Mouse (Mus musculus) heart, embryonic 15.5 days (tissue): ENCODE results near the gene Med19. TPM values are rescaled to one million over a fixed set of nuclear protein-coding genes. Genes with fewer than 3 reads are reported as not detected.

Source experiments
- ATAC-seq: fragments of 200-750 bp; cut with Nextera tagmentation; replicated peaks from 2 replicates; pipeline ENCODE4 v1.8.0; 2017; ENCODE audit warnings: low read depth, moderate TSS enrichment; ENCODE audit not compliant: insufficient number of reproducible peaks, insufficient read depth, low FRiP score
- H3K27ac ChIP-seq: fragments of 300-500 bp; sonication (generic); 2 replicates; pipeline ENCODE4 v1.5.1; 2015; ENCODE audit warnings: mild to moderate bottlenecking, inconsistent platforms
- H3K27me3 ChIP-seq: fragments of 300-500 bp; sonication (generic); 2 replicates; pipeline ENCODE4 v1.6.1; 2015; ENCODE audit warnings: inconsistent platforms
- H3K36me3 ChIP-seq: fragments of 300-500 bp; sonication (generic); 2 replicates; pipeline ENCODE4 v1.6.1; 2015; ENCODE audit warnings: mild to moderate bottlenecking, inconsistent platforms
- H3K4me1 ChIP-seq: fragments of 300-500 bp; sonication (generic); replicated peaks from 2 replicates; pipeline ENCODE4 v1.6.1; 2015; ENCODE audit warnings: inconsistent platforms
- H3K4me2 ChIP-seq: fragments of 300-500 bp; sonication (generic); 2 replicates; pipeline ENCODE4 v1.6.1; 2015; ENCODE audit warnings: inconsistent platforms, mild to moderate bottlenecking, moderate library complexity
- H3K4me3 ChIP-seq: fragments of 300-500 bp; sonication (generic); 2 replicates; pipeline ENCODE4 v1.5.1; 2015; ENCODE audit warnings: mild to moderate bottlenecking, inconsistent platforms
- H3K9ac ChIP-seq: fragments of 300-500 bp; sonication (generic); 2 replicates; pipeline ENCODE4 v1.6.1; 2015; ENCODE audit warnings: mild to moderate bottlenecking, inconsistent platforms
- H3K9me3 ChIP-seq: fragments of 300-500 bp; sonication (generic); replicated peaks from 2 replicates; pipeline ENCODE4 v1.6.1; 2016; ENCODE audit warnings: inconsistent platforms
- WGBS: fragments of 180-500 bp; shearing (Covaris S2); methylation state at CpG from one replicate; pipeline ENCODE4 v1.1.7; 2015; ENCODE audit warnings: mixed read lengths; 5-methylcytosine and 5-hydroxymethylcytosine counted together
- polyA plus RNA-seq: library from polyadenylated mRNA; unstranded; fragments of >200 nt; fragmentation: Nextera tagmentation; extraction: Ambion mirVana; gene quantifications from 2 replicates; pipeline ENCODE4 v1.2.1, GENCODE M21; 2015

Med19 gene
- polyA plus RNA-seq, 1 experiment from 2014 or later = 22.2 TPM

DNA sequence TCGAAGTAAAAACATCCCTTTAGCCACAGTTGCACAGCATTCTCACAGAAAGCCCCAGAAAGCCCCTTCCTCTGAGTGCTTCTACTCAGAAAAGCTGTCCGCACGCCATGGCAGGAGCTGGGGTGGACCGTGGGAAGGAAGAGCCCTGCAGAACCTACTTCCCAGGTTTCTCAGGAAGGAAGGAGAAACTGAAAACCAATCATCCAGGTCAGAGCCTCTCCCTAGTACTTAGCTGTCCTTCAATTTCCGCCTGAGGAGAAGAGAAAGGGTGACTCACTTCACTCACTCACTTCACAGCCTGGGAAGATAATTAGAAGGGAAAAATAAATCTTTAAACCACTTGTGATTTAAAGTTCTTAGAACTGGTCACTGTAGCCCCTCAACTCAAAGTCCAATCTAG lies 26.1 kb downstream of the Med19 start:
- no peak overlapping the region for H3K9ac ChIP-seq
- no peak overlapping the region for H3K4me3 ChIP-seq
- no peaks in the 10 kb centered on the region for H3K9me3 ChIP-seq
- H3K36me3 ChIP-seq = peaks cover 25% of the 10 kb centered on the region
- ATAC-seq = no peak
- H3K27me3 ChIP-seq = no peaks in the 10 kb centered on the region
- H3K4me1 ChIP-seq = 0 out of 2 replicates have a peak, but pooled peaks cover 2% of the 10 kb centered on the region
- 64% methylated on average over 5 of the region's 5 CpGs for WGBS
- H3K27ac ChIP-seq = 0 out of 2 replicates have a peak overlapping the region, but pooled peaks have one; percentile 20
- H3K4me2 ChIP-seq = no peak overlapping the region

GRCm38 (mm10) chr2:84705295-84705694 lies 27.1 kb downstream of the Med19 start:
- no peak overlapping the region for H3K9ac ChIP-seq
- no peaks in the 10 kb centered on the region for H3K9me3 ChIP-seq
- H3K4me1 ChIP-seq = 0 out of 2 replicates have a peak, but pooled peaks cover 2% of the 10 kb centered on the region
- H3K4me3 ChIP-seq = no peak overlapping the region
- H3K4me2 ChIP-seq = no peak overlapping the region
- 94% methylated on average over 1 of the region's 1 CpGs for WGBS
- H3K36me3 ChIP-seq = peaks cover 33% of the 10 kb centered on the region
- H3K27me3 ChIP-seq = no peaks in the 10 kb centered on the region
- ATAC-seq = no peak
- H3K27ac ChIP-seq = no peak overlapping the region

DNA sequence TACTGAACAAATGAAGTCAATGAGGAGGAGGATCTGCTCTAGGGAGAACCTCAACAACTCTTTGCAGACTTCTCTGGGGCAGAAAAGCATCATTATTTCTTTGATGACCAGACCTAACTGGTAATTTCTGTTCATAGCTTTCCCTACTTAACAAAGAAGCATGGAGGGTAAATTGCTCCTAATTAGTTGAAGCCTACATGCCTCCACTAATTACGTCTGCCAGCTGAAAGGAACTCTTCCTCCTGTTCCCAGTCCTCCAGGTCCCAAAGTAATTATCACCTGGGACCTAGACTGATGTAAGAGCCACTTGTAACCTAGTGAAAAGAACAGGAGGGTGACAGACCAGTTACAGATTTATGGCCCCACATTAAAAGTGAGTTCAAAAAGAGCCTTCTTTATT lies 29.3 kb downstream of the Med19 start:
- no peak for ATAC-seq
- Histone ChIP-seq H3K4me2 (no peak overlapping the region), H3K4me1 (peaks cover 2% of the 10 kb centered on the region; the same call in 1 of the 2 replicates), H3K4me3 (no peak overlapping the region), H3K9ac (no peak overlapping the region), H3K27me3 (no peaks in the 10 kb centered on the region), H3K9me3 (no peaks in the 10 kb centered on the region), H3K27ac (no peak overlapping the region), H3K36me3 (peaks cover 34% of the 10 kb centered on the region)
- WGBS = 79% methylated on average over 1 of the region's 1 CpGs

DNA sequence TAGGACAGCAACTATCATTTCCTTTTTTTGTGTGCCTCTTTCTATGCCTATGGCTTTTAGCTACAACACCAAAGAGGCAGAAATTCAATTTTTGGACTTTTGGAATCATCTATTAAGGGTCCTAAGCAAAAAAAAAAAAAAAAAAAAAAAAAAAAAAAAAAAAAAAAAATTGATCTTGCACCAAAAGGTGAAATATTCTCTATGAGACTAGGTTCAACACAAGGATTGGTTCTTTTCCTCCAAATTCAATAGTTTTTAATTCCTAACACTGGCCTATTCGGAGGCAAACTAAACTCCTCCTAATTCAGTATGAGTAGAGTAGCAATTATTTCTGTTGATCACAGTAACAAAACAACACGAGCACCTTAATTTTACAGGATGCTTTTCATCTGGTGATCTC lies 33.7 kb downstream of the Med19 start:
- no peaks in the 10 kb centered on the region for H3K27me3 ChIP-seq
- no peak overlapping the region for H3K27ac ChIP-seq
- 90% methylated on average over 2 of the region's 2 CpGs for WGBS
- no peaks in the 10 kb centered on the region for H3K9me3 ChIP-seq
- H3K4me2 ChIP-seq = no peak overlapping the region
- H3K36me3 ChIP-seq = peaks cover 24% of the 10 kb centered on the region; the same call in 1 of the 2 replicates
- no peak overlapping the region for H3K4me3 ChIP-seq
- no peak for ATAC-seq
- peaks cover 17% of the 10 kb centered on the region for H3K4me1 ChIP-seq
- H3K9ac ChIP-seq = no peak overlapping the region

- H3K27me3 ChIP-seq = no peaks in the 10 kb centered on the region
- H3K4me1 ChIP-seq = peaks cover 20% of the 10 kb centered on the region
- peak overlapping the region; percentile 79 for H3K4me2 ChIP-seq
- H3K27ac ChIP-seq = peak overlapping the region; percentile 98
- peak overlapping the region; percentile 99 for H3K9ac ChIP-seq
- no peaks in the 10 kb centered on the region for H3K9me3 ChIP-seq
- peak overlapping the region; percentile 98 for H3K4me3 ChIP-seq
- peaks cover 17% of the 10 kb centered on the region; the same call in 1 of the 2 replicates for H3K36me3 ChIP-seq
- WGBS = 1% methylated on average over 19 of the region's 26 CpGs
- ATAC-seq = peak; percentile 8
Observed at GRCm38 (mm10) chr2:84714422-84714810, 36.2 kb downstream of the Med19 start.

GRCm38 (mm10) chr2:84714811-84715561 lies 36.8 kb downstream of the Med19 start, which contains the start of gene Zdhhc5:
Gene Zdhhc5, minus strand, starts transcription at chr2:84715180.
- H3K36me3 ChIP-seq = peaks cover 13% of the 10 kb centered on the region; the same call in 1 of the 2 replicates
- WGBS = under 1% methylated on average over 89 of the region's 107 CpGs
- H3K4me2 ChIP-seq = peak within 1 kb of the TSS; percentile 79
- peak within 1 kb of the TSS; percentile 98 for H3K4me3 ChIP-seq
- H3K27ac ChIP-seq = peak within 1 kb of the TSS; percentile 98
- H3K4me1 ChIP-seq = peaks cover 20% of the 10 kb centered on the region
- no peaks in the 10 kb centered on the region for H3K27me3 ChIP-seq
- peak; percentile 92 for ATAC-seq
- peak within 1 kb of the TSS; percentile 99 for H3K9ac ChIP-seq
- no peaks in the 10 kb centered on the region for H3K9me3 ChIP-seq

- WGBS = under 1% methylated on average over 33 of the region's 33 CpGs
- Histone ChIP-seq H3K27ac (peak overlapping the region; percentile 98), H3K4me2 (peak overlapping the region; percentile 79), H3K27me3 (no peaks in the 10 kb centered on the region), H3K36me3 (peaks cover 5% of the 10 kb centered on the region; the same call in 1 of the 2 replicates), H3K4me1 (peaks cover 20% of the 10 kb centered on the region), H3K4me3 (peak overlapping the region; percentile 98), H3K9ac (peak overlapping the region; percentile 71), H3K9me3 (no peaks in the 10 kb centered on the region)
- peak; percentile 91 for ATAC-seq
Observed at GRCm38 (mm10) chr2:84715562-84716361, 37.6 kb downstream of the Med19 start.

DNA sequence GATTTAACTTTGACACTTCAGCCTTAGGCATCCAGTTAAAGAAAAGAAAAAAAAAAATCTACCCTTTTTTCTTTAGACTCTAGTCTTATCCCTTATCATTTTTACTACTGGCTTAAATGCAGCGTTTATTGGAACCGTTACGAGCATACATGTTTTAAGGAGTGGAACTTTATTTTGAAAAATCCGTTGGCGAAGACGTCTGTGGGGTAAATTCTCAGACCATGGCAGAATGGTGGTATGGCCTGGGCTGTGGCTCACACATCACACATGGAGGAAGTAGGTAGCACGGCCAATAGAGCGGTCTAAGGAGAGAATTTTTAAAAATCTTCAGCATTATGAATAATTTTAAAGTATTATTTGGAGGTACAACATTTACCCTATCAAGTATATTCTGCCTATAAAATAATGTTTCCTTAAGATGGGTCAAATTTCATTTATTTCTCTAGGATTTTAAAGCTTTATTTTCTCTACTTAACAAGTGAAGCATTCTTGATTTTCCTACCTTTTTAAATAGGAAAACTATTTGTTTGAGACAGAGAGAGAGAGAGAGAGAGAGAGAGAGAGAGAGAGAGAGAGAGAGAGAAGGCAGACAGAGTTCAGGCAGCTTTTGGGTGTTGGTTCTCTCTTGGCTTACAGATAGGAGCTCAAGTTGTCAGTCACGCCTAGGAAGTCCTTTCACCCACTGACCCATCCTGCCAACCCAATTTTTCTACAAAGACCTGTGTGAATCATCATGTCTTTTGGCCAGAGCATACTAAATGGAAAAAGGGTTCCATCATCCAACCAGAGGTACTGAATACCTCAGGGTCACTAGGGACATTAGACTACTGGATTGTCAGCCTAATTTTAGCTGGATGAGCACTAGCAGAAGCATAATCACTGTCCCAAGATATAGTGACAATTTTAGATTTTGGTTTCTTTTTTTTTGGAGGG lies 38.5 kb downstream of the Med19 start:
- peak overlapping the region; percentile 79 for H3K4me2 ChIP-seq
- H3K4me1 ChIP-seq = peaks cover 20% of the 10 kb centered on the region
- H3K9me3 ChIP-seq = no peaks in the 10 kb centered on the region
- H3K36me3 ChIP-seq = peaks cover 2% of the 10 kb centered on the region; the same call in 1 of the 2 replicates
- peak overlapping the region; percentile 71; the same call in 1 of the 2 replicates for H3K9ac ChIP-seq
- peak overlapping the region; percentile 98 for H3K4me3 ChIP-seq
- H3K27ac ChIP-seq = peak overlapping the region; percentile 98
- ATAC-seq = no peak
- H3K27me3 ChIP-seq = no peaks in the 10 kb centered on the region
- WGBS = 26% methylated on average over 9 of the region's 9 CpGs

DNA sequence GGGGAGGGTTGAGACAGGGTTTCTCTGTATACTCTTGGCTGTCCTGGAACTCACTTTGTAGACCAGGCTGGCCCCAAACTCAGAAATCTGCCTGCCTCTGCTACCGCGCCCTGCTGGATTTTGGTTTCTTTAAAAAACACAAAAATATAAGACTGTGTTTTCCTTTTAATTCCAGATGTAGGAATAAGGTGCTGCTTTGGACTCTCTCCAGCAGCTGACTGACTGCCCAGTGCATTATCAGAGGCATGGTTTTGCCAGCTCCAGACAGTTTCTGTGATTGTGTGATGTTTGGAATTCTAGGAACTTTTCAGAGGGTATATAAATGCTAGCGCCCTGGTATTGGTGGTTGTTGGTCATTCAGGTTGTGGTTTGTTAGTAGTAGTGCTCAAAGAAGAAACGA lies 39.2 kb downstream of the Med19 start:
- no peak for ATAC-seq
- Histone ChIP-seq H3K9me3 (no peaks in the 10 kb centered on the region), H3K36me3 (peaks cover 8% of the 10 kb centered on the region; the same call in 1 of the 2 replicates), H3K4me1 (peaks cover 20% of the 10 kb centered on the region), H3K27me3 (no peaks in the 10 kb centered on the region), H3K9ac (no peak overlapping the region), H3K27ac (no peak overlapping the region), H3K4me2 (no peak overlapping the region), H3K4me3 (no peak overlapping the region)
- 86% methylated on average over 4 of the region's 4 CpGs for WGBS

GRCm38 (mm10) chr2:84720718-84721117 lies 42.5 kb downstream of the Med19 start:
- H3K27me3 ChIP-seq = no peaks in the 10 kb centered on the region
- 93% methylated on average over 2 of the region's 2 CpGs for WGBS
- no peak overlapping the region for H3K4me3 ChIP-seq
- peaks cover 32% of the 10 kb centered on the region for H3K36me3 ChIP-seq
- no peaks in the 10 kb centered on the region for H3K9me3 ChIP-seq
- H3K9ac ChIP-seq = no peak overlapping the region
- no peak overlapping the region for H3K4me2 ChIP-seq
- ATAC-seq = no peak
- no peak overlapping the region for H3K27ac ChIP-seq
- H3K4me1 ChIP-seq = peaks cover 18% of the 10 kb centered on the region
